Mouse (Mus musculus): ENCODE data around the gene Slc24a2.

Slc24a2 gene

DNA sequence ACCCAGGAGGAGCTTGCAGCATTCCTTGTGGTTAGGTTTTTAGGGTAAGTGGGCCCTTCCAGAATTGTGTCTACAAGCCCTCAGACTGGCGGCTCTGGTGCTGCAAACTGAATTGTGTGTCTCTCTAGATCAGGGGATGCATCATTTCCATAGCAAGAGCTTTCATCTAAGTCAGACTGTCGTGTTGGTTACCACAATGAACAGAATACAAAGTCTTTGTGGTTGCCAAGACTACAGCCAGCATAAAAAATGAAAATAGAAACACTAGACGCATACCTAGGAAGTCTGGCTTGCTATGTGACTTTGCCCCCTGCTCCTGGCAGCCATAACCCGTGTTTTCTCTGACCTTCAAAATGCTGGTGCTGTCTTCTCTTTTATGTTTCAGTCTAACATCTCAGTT is 114.6 kb downstream of the Slc24a2 start:
- DNase-seq (ENCODE audit: low spot score), result no peak

DNA sequence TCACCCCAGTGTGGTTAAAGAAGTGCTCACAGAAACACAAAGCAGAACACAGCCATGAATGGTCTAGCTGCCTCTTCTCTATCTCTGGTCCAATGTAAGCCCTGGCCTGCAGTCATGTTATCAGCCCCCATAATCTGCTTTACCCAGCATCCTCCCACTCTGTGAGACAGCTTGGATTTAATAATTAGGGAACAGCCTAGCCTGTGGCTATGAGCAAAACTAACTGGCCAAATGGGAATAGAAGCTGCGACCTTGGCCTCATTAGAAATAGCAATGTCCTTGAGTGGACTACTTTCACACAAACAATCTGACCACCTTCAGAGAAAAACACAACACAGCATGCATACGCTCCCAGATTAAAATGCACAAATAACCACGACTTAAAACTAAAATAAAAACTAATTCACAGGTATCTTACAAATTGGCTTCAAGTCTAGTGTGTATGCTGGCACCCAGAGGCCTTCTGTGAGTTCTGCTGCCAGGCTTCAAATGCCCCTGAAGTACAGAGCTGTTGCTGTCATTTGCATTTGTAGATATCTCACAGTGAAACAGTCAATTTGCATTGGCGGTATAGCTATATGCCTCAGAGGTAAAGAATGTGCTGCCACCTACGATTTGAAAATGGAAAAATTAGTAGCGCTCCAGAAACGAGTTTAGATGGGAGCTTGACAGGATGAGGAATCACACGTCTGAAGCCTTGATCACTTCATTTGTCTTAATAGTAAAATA is 120.8 kb downstream of the Slc24a2 start:
- no peak for DNase-seq (ENCODE audit: low spot score)

DNA sequence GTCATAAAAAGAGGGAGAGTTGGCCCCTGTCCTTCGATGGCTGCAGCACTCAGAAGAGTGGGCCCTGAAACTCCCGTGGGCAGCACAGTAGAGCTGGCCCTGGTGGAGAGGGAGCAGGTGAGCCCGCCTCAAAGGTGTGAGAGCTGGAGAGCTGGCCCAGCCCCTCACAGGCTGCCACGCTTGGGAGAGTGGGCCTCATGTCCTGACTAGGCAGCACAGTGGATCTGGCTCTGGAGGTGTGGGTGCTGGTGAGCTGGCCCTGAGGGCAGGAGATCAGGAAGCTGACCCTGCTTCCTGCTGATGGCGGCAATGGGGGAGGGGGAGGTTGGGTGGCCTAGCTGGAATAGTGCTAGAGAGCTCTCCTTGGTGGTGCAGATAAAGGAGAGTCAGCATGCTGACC is 129.3 kb downstream of the Slc24a2 start:
- DNase-seq (ENCODE audit: low spot score), result no peak

DNA sequence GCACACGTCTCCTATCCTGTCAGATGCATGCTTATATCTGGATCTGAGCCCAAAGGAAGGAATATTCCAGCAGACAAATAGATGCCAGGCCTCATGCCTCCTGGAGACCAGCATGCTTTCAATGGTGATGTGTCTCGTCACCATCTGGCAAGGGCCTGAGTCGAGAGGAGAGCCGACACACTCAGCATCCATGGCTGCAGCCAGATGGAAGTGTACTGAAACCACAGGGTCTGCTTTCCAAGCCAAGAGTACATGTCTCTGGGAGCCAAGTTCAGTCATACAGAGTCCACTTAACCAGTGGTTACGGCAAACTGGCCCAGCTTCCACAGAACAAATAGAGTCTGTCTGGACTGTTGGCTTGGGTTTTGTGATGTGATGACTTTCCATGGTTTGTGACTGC is 134.1 kb downstream of the Slc24a2 start:
- no peak for DNase-seq (ENCODE audit: low spot score)

DNA sequence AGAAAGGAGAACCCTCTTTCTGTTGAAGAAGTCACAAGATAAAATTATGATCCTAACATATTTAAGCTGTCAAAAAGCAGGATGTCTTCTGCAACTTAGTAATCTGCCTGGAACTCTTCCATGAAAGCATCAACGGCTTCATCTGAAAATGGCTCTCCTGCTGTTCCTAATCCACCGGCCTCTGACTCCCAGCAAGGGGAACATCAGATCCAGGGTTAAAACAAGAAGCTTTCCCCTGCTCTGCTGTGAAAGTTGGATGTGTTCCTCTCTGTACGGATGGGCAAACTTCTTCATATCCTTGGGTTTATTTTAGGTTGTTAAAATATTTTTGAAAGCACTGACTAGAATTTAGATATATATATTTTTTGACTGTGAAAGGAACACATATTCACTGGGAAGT is 136.7 kb downstream of the Slc24a2 start:
- DNase-seq (ENCODE audit: low spot score), result no peak

DNA sequence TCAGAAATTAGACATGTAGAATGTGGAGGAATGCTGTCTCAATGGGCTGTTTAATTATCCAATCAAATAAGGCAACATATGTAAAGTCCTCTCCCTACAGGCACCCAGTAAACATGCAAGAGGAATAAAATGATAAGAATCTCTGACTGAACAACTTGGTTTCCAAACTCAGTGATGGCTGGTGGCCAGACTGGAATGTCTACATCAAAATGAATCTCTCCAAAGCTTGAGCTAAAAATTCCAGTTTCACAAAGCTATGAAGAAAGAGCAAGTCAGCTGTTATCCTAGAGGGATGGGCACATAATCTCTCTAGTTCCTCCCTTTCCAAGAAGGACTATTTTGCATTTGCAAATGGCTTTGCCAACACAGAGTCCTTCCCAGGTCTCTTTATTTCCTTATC is 139.4 kb downstream of the Slc24a2 start:
- DNase-seq (ENCODE audit: low spot score), result no peak

DNA sequence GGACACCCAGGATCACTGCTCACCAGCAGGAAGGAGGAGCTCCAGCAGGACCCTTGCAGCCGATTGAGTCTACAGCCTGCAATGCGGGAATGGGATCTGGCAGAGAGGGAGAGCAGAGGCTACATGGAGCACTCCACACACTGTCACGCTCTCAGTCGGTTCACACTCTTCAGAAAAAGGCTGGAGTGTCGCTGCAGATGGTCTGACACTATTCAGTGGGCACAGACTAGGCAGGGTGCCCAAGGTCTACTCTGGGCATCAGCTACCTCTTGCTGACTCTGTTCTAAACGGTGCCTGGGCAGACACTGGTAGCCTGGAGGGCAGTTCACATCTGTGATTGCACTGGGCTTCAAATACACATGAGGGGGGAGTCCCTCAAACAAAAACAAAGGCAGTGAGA is 141.6 kb downstream of the Slc24a2 start:
- DNase-seq (ENCODE audit: low spot score), result no peak

DNA sequence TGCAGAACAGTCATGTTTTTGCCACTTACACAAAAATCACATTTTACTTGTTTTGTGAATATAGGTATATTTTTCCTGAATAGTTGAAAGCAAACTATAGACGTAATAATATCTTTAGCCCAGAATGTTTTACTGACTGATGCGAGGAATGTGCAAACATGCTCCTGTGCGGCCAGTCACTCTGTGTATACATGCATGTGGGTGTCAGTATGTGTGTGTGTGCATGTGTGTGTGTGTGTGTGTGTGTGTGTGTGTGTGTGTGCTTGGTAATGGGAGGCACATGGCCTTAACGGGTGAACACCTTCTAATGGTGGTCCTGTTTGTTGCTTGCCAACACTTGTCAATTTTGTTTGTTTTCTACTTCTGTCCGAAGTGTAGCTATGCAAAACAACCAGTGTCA is 142.7 kb downstream of the Slc24a2 start:
- no peak for DNase-seq (ENCODE audit: low spot score)

DNA sequence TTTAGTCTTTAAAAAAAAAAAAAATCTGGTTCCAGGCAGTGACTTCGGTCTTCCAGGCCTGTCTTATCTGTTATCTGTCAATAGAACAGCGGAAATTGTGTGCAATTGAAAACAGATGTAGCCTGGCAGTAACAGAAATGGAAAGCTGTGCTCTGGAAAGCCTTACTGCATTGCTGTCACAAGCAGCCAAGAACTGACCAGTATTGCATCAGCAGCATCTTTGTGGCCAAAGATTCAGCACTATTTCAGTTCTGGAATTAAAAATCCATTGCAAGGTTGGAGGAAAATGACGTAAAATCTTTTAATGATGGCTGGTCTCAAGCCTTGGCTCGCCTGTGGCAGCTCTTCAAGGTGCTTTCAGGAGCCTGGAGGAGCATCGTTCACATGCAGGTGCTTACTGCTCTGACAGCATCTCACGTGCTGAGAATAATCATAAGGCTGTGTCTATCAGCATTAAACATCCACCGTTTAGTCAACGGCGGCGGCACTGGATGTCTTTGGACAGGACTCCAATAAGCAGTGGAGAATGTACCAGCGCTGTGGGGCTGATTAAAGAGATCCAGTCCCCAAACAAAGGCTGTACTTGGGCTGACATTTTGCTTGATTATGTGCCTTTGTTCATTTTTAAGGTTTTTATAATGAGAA is 143.2 kb downstream of the Slc24a2 start:
- DNase-seq (ENCODE audit: low spot score), result no peak

DNA sequence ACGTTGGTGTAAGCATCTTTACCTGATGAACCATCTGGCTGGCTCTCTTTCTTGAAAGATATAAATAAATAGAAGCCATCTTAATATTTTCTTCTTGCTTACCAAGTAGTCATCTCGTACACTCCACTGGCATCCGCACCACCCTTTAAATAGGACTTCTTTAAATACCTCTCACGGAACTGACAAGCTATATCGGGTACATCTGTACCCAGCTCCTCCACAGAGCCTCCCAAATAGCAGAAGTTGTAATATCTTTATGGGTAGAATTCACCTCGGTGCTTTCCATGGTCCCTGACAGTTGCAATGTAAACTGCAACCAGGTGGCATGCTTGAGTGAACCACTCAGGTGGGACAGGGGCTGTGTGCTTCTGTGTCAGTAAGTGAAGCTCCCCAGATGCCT is 149.0 kb downstream of the Slc24a2 start:
- DNase-seq (ENCODE audit: low spot score), result no peak

DNA sequence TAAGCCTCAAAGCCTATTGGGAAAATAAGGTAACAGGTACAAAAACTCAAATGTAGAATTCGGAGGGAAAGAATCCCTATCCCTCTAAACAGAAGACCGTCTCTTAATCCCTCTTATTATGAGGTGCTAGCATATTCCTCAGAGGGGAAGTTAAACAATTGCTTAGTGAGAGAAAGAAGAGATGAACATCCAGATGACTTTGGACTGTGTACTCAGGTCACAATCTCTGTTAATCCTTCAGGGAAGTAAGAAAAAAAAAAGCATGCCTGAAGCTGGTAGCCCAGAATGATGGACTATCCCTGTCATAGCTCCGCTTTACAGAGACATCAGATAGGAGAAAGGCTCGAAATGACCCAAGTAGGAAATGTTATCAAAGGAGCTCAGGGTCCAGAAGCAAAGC is 151.0 kb downstream of the Slc24a2 start:
- DNase-seq (ENCODE audit: low spot score), result no peak

DNA sequence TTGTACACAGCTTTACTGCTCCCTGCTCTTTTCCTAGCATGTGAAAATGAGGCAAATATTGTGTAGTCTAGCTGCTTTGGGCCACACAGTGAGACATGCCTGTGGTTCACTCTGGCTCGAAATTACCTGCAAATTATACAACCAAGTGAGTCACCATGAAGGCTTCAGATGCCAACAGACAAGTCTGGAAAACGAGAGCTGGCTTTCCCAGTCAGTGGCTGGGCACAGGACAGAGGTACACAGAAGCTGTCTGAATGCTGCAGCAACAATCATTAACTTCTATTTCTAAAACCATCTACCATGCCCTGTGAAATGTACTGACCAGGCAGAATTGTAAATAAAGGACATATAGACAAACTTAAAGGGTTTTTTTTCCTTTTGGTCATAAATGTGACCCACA is 151.6 kb downstream of the Slc24a2 start:
- DNase-seq (ENCODE audit: low spot score), result no peak

DNA sequence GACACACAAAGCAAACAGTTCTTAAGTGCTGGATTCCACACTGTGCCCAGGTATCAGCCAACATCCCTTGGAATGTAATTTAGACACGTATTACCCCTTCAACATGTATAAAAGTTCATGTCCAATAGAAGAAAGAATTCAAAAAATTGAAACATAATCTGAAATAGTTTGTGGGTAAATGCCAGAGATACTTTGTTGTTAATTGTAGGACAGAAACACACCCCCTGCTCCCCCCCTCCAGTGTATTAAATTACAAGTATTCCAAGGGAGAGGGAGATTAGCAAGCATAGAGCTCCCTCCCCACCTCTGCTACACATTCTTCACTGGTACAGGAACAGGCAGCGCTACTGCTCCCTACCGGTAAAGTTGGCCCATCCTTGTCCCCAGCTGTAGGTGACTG is 154.5 kb downstream of the Slc24a2 start:
- DNase-seq (ENCODE audit: low spot score), result no peak

DNA sequence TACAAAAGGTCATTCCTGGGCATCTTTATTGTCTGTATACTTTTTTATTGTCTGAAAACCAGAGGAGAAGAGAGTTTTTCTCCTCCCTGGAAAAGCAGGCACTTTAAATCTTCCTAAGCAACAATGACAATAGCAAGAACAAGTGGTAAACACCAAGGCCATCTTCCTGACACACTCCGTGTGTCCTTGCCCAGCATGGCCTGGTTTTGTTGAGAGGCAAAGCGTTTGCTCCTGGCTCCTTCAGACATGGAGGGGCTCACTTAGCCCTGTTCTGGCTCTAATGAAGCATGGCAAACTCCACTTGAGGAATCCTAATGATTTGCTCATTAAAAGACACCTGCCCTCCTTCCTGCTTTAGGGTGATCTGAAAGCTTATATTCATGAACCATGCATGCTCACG is 162.2 kb downstream of the Slc24a2 start:
- DNase-seq (ENCODE audit: low spot score), result no peak

DNA sequence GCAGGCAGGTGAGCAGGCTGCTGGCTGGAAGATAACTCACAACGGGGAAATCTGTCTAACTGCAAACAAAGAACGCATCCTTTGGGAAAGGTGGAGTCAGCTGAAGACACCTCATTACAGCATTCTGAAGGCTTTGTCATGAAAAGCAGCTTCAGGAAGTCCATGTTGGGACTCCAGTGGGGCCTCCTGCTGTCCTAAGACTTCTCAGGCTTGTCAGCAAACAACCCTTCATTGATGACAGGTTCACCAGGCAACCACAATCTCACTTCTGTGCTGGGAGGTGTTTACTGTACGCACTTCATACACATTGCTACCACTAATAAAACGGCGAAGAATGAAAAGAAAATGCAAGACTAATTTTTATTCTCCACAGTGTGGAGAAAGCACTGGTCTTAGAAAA is 165.1 kb downstream of the Slc24a2 start:
- DNase-seq (ENCODE audit: low spot score), result no peak

DNA sequence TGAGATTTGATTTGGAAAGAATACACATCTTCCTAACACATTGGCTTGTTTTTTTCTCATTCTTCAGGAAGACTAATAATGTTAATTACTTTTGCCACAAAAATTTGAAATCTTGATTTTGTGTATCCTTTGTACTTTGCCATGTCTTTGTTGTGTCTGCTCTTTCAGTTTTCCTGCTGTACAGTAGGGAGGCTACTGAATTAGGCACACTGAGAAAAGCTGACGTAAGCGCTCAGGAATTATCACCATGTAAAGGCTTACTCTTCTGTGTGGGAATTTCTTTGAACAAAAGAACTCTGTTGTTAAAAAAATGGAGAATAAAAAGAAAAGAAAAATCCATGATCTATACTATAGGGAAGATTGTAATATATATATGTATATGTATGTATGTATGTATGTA is 165.7 kb downstream of the Slc24a2 start:
- DNase-seq (ENCODE audit: low spot score), result no peak

DNA sequence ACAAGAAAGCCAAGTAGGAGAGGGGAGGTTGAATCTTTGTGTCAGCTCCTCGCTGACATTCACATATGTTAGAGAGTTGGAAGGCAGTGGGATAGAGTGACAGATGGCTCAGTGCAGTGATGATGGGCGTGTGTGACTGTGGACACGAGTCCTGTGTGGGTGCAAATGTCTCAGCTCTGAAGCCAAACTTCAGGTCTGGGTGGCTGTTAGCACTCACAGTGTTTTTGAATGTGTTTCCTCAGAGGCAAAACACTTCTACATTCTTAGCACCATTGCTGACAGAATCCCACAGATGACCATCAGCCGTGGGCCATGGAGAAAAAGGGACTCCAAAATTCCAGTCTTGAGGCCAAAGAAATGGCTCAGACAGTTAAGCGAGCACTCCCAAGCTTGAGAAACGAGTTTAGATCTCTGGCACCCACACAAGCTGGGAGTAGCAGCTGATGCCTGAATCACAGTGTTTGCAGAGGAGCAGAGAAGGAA is 167.5 kb downstream of the Slc24a2 start:
- DNase-seq (ENCODE audit: low spot score), result no peak

DNA sequence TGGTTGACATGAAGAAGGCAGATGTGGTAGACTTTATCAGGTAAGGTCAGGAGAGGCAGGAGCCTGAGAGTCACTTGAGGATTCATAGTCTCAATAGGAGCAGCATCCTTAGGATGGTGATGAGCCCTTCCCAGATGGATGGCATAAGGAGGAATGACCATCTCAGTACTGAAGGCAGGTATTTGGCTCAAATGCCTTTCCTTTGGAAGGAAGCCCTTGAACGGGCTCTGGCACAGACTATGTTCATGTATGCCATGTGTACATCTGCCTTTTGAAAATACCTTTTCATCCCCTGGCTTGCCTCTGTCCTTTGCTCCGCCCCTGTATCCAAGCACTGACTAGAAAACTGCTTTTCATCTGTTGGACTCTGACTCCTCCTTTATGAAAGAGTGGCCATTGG is 168.6 kb downstream of the Slc24a2 start:
- DNase-seq (ENCODE audit: low spot score), result no peak

DNA sequence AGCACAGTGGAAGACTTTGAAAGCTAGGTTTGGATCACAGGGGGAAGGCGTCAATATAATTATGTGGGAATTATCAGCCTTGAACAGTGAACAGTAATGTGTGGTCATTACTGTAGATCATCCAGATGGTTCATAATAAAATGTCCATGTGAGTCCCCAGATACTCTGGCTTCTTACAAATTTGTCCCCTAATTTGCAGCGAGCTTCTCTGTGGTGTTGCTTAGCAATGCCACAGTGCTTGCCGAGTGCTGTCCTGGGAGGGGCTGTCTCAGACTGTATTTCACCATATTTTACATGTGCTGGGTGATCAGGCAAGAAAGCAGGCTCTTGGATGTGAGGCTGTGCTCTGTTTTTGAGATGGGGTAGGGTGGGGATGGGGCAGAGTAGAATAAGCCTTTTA is 172.7 kb downstream of the Slc24a2 start:
- no peak for DNase-seq (ENCODE audit: low spot score)

DNA sequence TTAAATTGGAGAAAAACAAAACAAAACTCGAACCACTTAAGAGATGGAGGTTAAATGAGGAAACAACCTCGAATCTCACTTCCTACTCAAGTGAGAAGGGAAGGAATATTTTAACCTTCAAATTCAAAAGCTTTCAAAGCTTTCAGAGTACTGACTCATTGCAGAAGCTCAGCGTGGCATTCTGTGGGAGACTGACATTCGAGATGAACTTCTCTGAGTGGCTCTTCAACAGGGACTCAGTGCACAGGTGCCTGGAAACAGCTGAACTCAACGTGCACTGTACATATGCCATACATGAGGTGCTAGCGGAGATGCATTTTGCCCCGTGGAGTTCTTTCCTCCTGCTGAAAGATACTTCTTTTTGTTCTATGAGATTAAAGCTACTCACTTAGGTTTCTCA is 174.5 kb downstream of the Slc24a2 start:
- DNase-seq (ENCODE audit: low spot score), result no peak

DNA sequence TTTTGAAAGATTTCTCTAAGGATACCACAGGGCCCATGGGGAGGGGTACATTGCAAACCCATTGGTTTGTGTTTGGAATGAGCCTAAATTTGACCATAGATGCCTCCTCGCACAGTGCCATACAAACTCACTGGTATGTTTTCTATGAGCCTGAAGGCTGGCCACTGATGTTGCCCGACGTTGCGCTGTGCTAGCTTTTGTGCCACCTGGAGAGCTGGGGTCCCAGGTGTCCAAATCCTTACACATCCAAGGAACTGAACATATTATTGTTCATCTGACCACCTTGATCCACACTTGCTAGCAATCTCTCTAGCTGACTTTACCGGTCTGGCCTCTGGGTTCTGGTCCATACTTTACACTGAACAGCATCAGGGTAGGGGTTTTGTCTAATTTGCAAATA is 177.4 kb downstream of the Slc24a2 start:
- no peak for DNase-seq (ENCODE audit: low spot score)

DNA sequence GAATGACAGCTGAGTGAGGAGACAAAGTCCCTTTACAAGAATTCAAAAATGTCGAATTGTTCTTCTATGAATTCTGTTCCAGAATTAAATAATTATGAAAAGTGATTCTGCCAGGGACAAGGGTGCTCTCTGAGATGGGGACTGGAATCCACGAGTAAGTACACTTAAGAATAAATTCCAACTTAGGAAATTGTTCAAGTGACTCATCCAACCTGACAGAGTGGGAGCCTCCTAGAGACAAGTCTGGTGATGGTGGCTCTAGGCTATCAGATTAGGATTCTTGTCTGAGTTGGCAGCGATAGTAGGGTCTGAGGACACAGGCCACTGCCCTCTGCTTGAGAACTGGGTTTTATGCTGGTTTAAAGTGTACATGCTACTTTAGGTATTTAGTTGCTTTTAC is 181.2 kb downstream of the Slc24a2 start:
- no peak for DNase-seq (ENCODE audit: low spot score)

DNA sequence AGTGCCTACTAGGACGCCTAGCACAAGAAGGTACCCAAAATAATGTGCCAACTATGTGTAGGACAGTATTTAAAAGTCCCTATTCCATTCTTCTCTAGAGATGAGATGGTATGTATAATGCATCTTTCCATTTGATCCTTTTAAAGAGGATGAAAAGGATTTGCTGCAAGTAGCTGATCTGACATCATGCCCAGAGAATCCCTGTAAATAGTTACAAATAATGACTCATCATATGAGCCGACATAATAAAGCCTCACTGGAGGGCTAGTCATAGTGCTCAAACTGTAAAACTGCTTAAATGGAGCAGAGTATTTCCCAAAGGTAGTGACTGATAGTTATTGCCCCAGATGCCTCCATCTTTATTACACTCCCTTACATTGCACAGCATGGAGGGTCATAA is 183.1 kb downstream of the Slc24a2 start:
- DNase-seq (ENCODE audit: low spot score), result no peak

DNA sequence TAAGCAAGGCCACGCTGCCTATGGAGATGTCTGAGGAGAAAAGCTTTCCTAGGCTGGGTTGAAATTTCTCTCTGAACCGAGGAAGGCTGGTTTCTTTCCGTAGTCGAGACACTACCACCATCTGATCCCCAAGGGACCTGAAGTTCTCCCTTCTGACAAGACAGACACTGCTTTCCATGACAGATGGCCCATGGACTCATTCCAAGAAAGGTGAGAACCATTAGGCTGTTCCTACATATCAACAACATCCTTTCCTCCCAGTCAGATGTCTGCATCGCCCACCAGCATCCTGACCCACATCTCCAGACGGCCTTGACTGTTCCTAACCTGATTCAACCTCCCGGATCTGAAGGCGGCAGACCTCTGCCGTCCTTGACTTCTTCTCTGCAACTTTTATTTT is 187.0 kb downstream of the Slc24a2 start:
- no peak for DNase-seq (ENCODE audit: low spot score)
